Mouse (Mus musculus) bone marrow macrophage, adult 2 months (primary cell): ENCODE results near the gene Slc25a28. TPM values are rescaled to one million over a fixed set of nuclear protein-coding genes. Genes with fewer than 3 reads are reported as not detected.

Experiments
- H3K27ac ChIP-seq: 2 replicates; pipeline ENCODE4 v1.5.1; 2012; ENCODE audit warnings: low read depth, low read length; ENCODE audit not compliant: insufficient read depth
- H3K4me1 ChIP-seq: 2 replicates; pipeline ENCODE4 v1.6.1; 2012; ENCODE audit warnings: low read length; ENCODE audit not compliant: control insufficient read depth, insufficient read depth
- H3K4me3 ChIP-seq: 2 replicates; pipeline ENCODE4 v1.5.1; 2012; ENCODE audit warnings: mild to moderate bottlenecking, low read length, moderate library complexity; ENCODE audit not compliant: insufficient read depth
- CTCF ChIP-seq: IDR thresholded peaks from 2 replicates; pipeline ENCODE4 v1.5.1; 2012; ENCODE audit warnings: low read depth, mild to moderate bottlenecking, low read length, moderate library complexity
- POLR2A ChIP-seq: IDR thresholded peaks from 2 replicates; pipeline ENCODE4 v1.6.1; 2012; ENCODE audit warnings: mild to moderate bottlenecking, low read depth, low read length, borderline replicate concordance
- polyA plus RNA-seq: library from polyadenylated mRNA; stranded (reverse); fragments of >200 nt; gene quantifications from 2 replicates; pipeline ENCODE4 v1.2.4, GENCODE M21; 2012; ENCODE audit not compliant: missing spikeins, insufficient read depth, insufficient read length

The Slc25a28 gene
- 34.1 and 40.1 TPM in 2 replicates for polyA plus RNA-seq

DNA sequence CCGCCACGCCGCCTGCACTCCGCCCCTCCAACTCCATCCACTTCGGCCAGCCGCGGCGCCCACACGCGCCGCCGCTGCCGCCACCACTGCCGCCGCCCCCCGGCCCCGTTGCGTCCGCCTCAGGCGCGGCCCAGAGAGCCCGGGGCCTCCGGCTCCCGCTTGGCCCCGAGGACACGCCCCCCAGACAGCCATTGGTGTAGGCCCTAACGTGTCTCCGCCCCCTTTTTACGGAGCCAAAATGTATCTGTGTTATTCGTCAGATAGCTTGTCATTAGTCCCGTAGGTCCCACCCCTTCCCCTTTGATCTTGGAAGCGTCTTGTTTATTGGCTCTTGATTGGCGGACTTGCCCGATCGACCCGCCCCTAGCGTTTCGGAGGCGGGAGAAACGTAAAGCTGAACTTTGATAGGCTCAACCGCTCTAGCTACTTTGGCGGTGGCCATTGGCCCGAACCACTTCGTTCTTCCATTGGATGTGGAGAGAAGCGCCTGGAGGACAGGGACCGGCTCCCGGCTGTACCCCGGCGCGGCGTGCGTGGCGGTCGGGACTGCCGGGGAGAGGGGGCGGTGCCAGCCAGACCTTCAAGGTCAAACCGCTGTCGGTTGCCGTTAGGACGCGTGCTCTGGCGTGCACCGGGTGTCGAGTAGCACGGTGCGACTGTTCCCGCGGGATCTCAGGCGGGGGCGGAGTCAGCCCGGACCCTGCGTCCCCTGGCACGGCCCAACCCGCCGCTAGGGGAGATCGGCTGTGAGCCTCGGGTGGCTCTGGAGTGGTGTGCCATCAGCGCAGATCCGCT lies at the start of gene Slc25a28:
Gene Slc25a28, minus strand, starts transcription at position 152 of the 795 bp plus-strand sequence.
- H3K4me1 ChIP-seq, result peaks cover 50% of the 10 kb centered on the region
- peak within 1 kb of the TSS; percentile 89 for H3K27ac ChIP-seq
- peak within 1 kb of the TSS; percentile 91 for H3K4me3 ChIP-seq
- TF ChIP-seq POLR2A (0 out of 2 replicates have a peak, but pooled peaks have one; percentile 33), CTCF (no peak)

- no peak overlapping the region for H3K27ac ChIP-seq
- TF ChIP-seq CTCF (no peak), POLR2A (no peak)
- H3K4me3 ChIP-seq, result no peak overlapping the region
- peaks cover 21% of the 10 kb centered on the region for H3K4me1 ChIP-seq
Measured at GRCm38 (mm10) chr19:43724194-43724593, 49.5 kb upstream of the Slc25a28 start.

DNA sequence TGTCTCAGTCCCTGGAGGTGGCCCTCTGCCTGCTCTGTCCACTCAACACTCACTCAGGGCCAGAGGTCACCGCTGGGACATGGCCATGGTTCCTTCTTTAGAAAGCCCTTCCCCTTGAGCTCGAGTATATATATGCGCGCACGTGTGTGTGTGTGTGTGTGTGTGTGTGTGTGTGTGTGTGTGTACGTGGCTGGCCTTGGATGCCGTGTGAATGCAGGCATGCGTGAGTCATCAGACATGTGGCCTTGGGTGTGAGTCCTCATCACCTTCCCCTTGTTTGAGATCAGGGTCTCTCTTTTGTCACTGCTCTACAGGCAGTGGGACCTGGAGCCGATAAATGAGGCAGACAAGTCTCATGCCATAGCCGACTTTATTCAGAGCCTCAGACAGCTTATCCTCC lies 48.8 kb upstream of the Slc25a28 start:
- Histone ChIP-seq H3K27ac (peak overlapping the region; percentile 2), H3K4me1 (peaks cover 21% of the 10 kb centered on the region), H3K4me3 (no peak overlapping the region)
- no peak for TF ChIP-seq POLR2A
- TF ChIP-seq CTCF, result no peak

- TF ChIP-seq CTCF, result no peak
- TF ChIP-seq POLR2A, result no peak
- Histone ChIP-seq H3K4me3 (no peak overlapping the region), H3K4me1 (peaks cover 21% of the 10 kb centered on the region), H3K27ac (peak overlapping the region; percentile 2; the same call in 1 of the 2 replicates)
Measured at GRCm38 (mm10) chr19:43722891-43723290, 48.2 kb upstream of the Slc25a28 start.

DNA sequence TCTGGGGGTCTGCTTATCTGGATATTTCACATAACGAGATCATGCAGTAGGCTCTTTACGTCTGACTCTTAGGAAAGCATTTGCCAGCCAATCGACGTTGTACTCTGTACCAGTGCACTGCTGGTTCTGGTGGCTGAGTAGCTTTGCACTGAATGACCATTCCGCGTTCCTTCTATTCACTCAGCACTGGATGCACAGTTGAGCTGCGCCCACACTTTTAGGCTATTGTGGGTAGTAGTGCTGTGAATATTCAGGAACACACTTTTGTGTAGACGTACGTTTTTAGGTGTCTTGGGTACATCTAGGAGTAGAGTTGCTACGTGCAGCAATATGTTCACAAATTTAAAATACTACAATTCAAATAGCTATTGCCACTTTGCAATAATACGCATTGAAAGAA lies 45.4 kb upstream of the Slc25a28 start:
- no peak overlapping the region for H3K4me3 ChIP-seq
- H3K4me1 ChIP-seq, result peaks cover 13% of the 10 kb centered on the region
- TF ChIP-seq POLR2A, result no peak
- TF ChIP-seq CTCF, result no peak
- H3K27ac ChIP-seq, result no peak overlapping the region

GRCm38 (mm10) chr19:43711971-43712370 lies 37.3 kb upstream of the Slc25a28 start:
- TF ChIP-seq CTCF (no peak), POLR2A (no peak)
- peak overlapping the region; percentile 15; the same call in 1 of the 2 replicates for H3K27ac ChIP-seq
- no peak overlapping the region for H3K4me3 ChIP-seq
- H3K4me1 ChIP-seq, result peaks cover 23% of the 10 kb centered on the region

- H3K4me1 ChIP-seq, result peaks cover 23% of the 10 kb centered on the region
- peak overlapping the region; percentile 57 for H3K4me3 ChIP-seq
- TF ChIP-seq POLR2A (peak; percentile 34; the same call in 1 of the 2 replicates), CTCF (no peak)
- peak overlapping the region; percentile 100 for H3K27ac ChIP-seq
Measured at GRCm38 (mm10) chr19:43711159-43711916, 36.7 kb upstream of the Slc25a28 start.

DNA sequence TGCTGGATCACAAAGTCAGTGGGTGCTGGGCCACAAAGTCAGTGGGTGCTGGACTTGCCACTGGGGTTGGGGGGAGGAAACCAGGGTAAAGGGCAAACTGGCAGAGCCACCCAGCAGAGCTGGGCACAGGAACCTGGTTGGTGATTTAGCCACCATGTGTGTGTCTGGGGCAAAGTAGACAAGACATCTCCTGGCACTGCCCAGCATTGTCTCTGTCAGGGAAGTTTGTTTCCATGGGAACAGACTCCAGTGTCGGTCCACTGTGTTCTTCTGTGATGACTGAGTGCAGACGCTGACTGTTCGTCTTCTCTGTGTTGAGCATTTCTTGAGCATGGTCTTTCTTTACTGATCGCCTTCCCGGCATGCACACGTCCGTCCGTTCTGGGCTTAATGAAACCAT lies 34.6 kb upstream of the Slc25a28 start:
- Histone ChIP-seq H3K4me3 (no peak overlapping the region), H3K27ac (peak overlapping the region; percentile 50), H3K4me1 (peaks cover 23% of the 10 kb centered on the region)
- TF ChIP-seq CTCF (no peak), POLR2A (no peak)

GRCm38 (mm10) chr19:43708206-43708605 lies 33.5 kb upstream of the Slc25a28 start:
- no peak overlapping the region for H3K4me3 ChIP-seq
- peaks cover 23% of the 10 kb centered on the region for H3K4me1 ChIP-seq
- TF ChIP-seq POLR2A (no peak), CTCF (no peak)
- H3K27ac ChIP-seq, result no peak overlapping the region
